Mouse (Mus musculus) testis, adult 2 months (tissue): ENCODE data around the gene Lrrc51. TPM values are rescaled to one million over a fixed set of nuclear protein-coding genes. Genes with fewer than 3 reads are reported as not detected.

ENCODE experiments used
- H3K27ac ChIP-seq: fragments of 200-500 bp; 2 replicates; pipeline ENCODE4 v1.5.1; 2012; ENCODE audit warnings: low read depth, low read length; ENCODE audit not compliant: control insufficient read depth, insufficient read depth
- H3K27me3 ChIP-seq: fragments of 200-500 bp; 2 replicates; pipeline ENCODE4 v1.6.1; 2012; ENCODE audit warnings: mild to moderate bottlenecking, low read length, moderate library complexity; ENCODE audit not compliant: control insufficient read depth, insufficient read depth
- H3K36me3 ChIP-seq: fragments of 200-500 bp; 2 replicates; pipeline ENCODE4 v1.6.1; 2012; ENCODE audit warnings: mild to moderate bottlenecking, low read length; ENCODE audit not compliant: control insufficient read depth, insufficient read depth
- H3K4me1 ChIP-seq: fragments of 200-500 bp; 2 replicates; pipeline ENCODE4 v1.6.1; 2012; ENCODE audit warnings: low read length; ENCODE audit not compliant: control insufficient read depth, insufficient read depth
- H3K4me3 ChIP-seq: fragments of 200-500 bp; 2 replicates; pipeline ENCODE4 v1.5.1; 2012; ENCODE audit warnings: low read depth, mild to moderate bottlenecking, low read length, moderate library complexity, mixed read lengths; ENCODE audit not compliant: control insufficient read depth
- CTCF ChIP-seq: fragments of 200-500 bp; IDR thresholded peaks from 2 replicates; pipeline ENCODE4 v1.5.1; 2012; ENCODE audit warnings: low read depth, mild to moderate bottlenecking, inconsistent platforms, low read length, moderate library complexity; ENCODE audit not compliant: control insufficient read depth, insufficient read depth, insufficient replicate concordance
- POLR2A ChIP-seq: fragments of 200-500 bp; IDR thresholded peaks from 2 replicates; pipeline ENCODE4 v1.6.1; 2012; ENCODE audit warnings: low read depth, mild to moderate bottlenecking, inconsistent platforms, low read length, moderate library complexity; ENCODE audit not compliant: control insufficient read depth
- polyA plus RNA-seq: library from polyadenylated mRNA; depleted of rRNA; stranded (reverse); fragments of >200 nt; gene quantifications from 2 replicates; pipeline ENCODE4 v1.2.3, GENCODE M21; 2012

Gene Lrrc51
- polyA plus RNA-seq, 1 experiment = 1,353 TPM

DNA sequence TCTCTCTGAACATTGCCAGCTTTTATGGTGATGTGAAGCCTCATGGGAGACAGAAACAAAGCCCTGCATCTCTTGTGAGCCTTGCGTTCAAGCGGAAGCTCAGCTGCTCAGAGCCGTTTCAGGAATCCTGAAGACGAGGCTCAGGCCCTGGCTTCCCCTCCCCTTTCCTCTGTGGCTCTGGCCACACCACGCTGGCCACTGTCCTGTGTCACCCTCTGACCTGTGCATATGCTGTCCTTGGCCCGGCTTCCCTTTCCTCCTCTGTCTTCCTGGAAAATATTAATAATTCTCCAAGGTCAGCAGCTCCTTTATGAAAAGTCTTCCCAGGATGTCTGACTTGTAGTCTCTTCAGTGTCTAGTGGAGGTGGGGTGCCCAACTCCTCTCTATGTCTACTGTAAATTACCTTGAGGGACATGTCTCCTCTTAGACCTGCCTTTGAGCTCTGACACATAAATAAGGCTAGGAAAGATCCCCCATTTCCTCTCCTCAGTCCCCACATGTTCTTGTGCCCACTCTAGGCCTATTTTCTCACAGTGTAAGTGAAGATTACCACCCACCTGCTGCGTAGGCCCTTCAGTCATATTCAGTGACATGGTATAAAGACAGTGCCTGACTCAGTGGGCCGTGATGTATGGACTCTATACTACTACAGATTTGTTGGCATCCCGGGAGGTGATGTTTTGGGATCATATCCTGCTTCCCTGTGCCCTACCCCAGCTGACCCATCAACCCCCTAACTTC lies 51.1 kb downstream of the Lrrc51 start:
- no peaks in the 10 kb centered on the region for H3K36me3 ChIP-seq
- no peaks in the 10 kb centered on the region for H3K4me1 ChIP-seq
- no peak overlapping the region for H3K4me3 ChIP-seq
- H3K27ac ChIP-seq = no peak overlapping the region
- no peaks in the 10 kb centered on the region for H3K27me3 ChIP-seq
- no peak for TF ChIP-seq CTCF
- TF ChIP-seq POLR2A = no peak

DNA sequence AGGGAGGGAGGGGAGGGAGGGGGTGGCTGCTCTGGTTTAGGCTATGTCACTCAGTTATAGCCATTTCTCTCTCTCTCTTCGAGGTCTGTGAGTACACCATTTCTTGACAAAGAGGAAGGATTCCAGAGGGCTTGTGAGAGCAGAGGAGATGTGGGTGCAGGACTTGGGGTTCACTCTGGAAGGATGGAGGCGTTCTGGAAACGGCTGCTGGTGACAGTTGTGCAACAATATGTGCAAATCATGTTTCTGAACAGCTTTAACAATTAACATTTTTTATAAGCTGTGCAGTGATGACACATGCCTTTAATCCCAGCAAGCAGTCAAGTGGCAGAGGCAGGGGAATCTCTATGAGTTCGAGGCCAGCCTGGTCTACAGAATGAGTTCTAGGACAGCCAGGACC lies 52.8 kb downstream of the Lrrc51 start:
- no peak overlapping the region for H3K4me3 ChIP-seq
- no peak for TF ChIP-seq CTCF
- no peak for TF ChIP-seq POLR2A
- H3K36me3 ChIP-seq = no peaks in the 10 kb centered on the region
- no peaks in the 10 kb centered on the region for H3K27me3 ChIP-seq
- H3K27ac ChIP-seq = no peak overlapping the region
- no peaks in the 10 kb centered on the region for H3K4me1 ChIP-seq

DNA sequence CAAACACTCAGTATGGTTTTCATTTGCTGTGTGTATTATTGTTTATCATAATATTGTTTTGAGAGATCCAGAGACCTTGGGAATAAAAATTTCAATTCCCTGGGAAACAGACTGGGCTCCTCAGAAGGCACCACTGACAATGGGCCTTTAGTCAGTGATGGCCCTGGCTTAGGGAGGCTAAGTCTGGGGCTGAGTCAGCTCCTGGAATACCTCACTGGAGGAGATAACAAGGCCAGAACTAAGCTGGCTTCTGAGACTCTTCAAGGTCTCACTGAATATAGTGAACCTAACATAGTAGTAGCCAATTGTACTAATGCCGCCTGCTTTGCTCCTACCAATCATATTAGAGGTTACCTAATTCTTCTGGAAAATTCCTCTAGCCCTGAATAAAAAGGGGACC lies 57.7 kb downstream of the Lrrc51 start:
- no peaks in the 10 kb centered on the region for H3K36me3 ChIP-seq
- no peak overlapping the region for H3K27ac ChIP-seq
- TF ChIP-seq CTCF (no peak), POLR2A (no peak)
- no peak overlapping the region for H3K4me3 ChIP-seq
- no peaks in the 10 kb centered on the region for H3K27me3 ChIP-seq
- no peaks in the 10 kb centered on the region for H3K4me1 ChIP-seq

DNA sequence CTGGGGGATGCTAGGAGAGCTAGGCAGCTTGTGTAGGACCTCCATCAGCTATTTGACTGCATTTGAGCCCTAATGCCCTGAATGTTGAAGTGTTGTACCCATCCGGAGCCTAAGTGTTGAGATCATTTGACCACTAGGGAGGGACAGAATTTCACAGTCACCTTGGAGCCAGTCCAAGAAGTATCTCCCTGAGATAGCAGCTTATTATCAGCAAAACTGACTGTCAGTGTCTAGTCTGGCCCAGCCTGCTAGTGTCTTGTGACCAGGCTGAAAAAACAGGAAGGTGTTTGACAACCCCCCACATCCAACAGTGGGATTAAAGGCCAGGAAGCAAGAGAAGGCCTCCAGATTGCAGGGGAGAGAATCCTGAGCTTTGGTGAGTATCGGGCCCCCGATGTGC lies 62.4 kb downstream of the Lrrc51 start:
- TF ChIP-seq CTCF = no peak
- 0 out of 2 replicates have a peak overlapping the region, but pooled peaks have one; percentile 30 for H3K27ac ChIP-seq

DNA sequence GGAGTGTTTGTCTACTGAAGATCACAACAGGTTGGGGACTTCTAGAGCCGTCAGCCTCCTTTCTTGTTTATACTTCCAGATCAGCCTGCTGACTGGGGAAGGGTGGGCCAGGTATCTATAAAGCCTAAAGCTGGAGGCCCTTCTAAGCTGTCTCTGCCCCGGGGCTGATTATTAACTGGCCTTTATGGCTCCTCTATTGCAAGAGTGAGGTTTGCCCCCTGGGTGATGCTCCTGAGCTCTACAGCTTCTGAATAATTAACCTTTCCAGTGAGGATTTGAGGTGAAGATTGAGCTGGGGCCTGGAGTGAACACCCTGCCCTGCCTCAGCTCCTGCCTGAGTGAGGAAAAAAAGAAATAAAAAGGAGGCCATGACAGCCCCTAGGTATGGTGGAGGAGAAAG lies 63.1 kb downstream of the Lrrc51 start, which contains the start of gene Folr1:
Gene Folr1 (minus strand): TSS at position 160 of the 400 bp plus-strand sequence.
- Histone ChIP-seq H3K27me3 (no peaks in the 10 kb centered on the region), H3K36me3 (no peaks in the 10 kb centered on the region), H3K27ac (0 out of 2 replicates have a peak within 1 kb of the TSS, but pooled peaks have one; percentile 30)

More for the DNA sequence above, 62.4 kb downstream of the Lrrc51 start:
- Histone ChIP-seq H3K4me1 (peaks cover 2% of the 10 kb centered on the region; the same call in 1 of the 2 replicates), H3K27me3 (no peaks in the 10 kb centered on the region), H3K36me3 (no peaks in the 10 kb centered on the region), H3K4me3 (no peak overlapping the region)

DNA sequence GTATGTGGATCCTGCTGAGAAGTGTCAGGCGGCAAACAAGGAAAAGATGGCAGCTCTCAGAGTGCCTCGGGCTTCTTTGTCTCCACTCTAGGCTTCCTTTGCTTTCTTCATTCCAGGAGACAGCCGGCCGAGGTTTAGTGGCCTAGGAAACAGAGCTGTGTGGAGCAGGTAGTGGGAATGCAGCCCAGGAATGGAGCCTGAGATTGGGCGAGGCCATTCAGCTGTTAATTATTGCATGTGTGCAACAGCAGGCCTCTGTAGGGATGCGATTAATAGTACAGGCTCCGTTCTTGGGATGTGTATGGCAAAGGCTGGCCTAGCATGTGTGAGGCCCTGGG lies 64.6 kb downstream of the Lrrc51 start:
- no peaks in the 10 kb centered on the region for H3K36me3 ChIP-seq
- TF ChIP-seq CTCF (no peak), POLR2A (no peak)
- peaks cover 2% of the 10 kb centered on the region; the same call in 1 of the 2 replicates for H3K4me1 ChIP-seq
- H3K4me3 ChIP-seq = no peak overlapping the region
- H3K27ac ChIP-seq = no peak overlapping the region
- H3K27me3 ChIP-seq = no peaks in the 10 kb centered on the region

More for the DNA sequence above, 63.1 kb downstream of the Lrrc51 start, which contains the start of gene Folr1:
- no peak for TF ChIP-seq POLR2A
- TF ChIP-seq CTCF = no peak
- Histone ChIP-seq H3K4me1 (peaks cover 2% of the 10 kb centered on the region; the same call in 1 of the 2 replicates), H3K4me3 (no peak within 1 kb of the TSS)

DNA sequence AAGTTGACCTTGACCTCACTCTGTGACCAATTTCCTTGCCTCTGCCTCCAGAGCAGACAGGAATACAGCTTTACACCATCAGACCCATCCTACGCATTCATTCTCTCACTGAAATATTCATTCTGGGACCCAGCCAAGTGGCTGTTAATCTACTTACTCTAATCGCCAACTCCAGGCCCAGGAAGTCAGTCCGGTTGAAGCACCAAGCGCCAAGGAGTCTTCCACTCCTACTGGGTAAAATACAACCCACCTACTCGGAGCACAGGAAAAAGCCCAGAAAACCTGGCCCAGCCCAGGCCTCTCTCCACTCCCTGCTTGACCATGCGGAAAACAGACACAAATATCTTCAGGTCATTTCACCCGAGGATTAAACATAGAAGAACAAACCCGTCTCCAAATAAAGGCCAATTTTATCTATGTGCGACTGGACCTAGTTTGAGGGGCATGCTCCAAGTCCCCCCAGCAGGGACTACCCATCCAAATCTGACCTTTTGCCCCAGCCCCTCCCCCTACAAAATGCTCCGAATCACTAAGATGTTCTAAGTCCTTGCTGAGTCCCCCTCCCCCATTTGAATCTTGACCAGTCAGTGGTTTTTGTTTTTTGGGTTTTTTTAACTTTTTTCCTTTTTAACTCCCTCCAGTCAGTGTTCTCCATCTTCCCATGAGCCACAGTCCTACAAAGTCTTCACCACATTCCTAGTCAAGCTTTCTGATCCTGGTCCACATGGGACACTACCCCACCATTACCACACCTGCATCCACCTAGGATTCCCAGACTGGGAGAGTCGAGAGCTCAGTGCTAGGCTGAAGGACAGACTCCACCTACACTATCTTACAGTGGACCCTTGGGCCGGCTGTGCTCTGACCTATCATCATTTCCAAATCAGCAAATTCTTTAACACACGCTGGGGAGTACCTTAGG lies 65.2 kb downstream of the Lrrc51 start:
- Histone ChIP-seq H3K36me3 (no peaks in the 10 kb centered on the region), H3K4me3 (no peak overlapping the region), H3K4me1 (peaks cover 2% of the 10 kb centered on the region; the same call in 1 of the 2 replicates), H3K27ac (peak overlapping the region; percentile 56; the same call in 1 of the 2 replicates), H3K27me3 (no peaks in the 10 kb centered on the region)
- TF ChIP-seq POLR2A (no peak), CTCF (no peak)
